8 mouse cellular contexts compared by ENCODE assay signal in genomic region chr3:79841475-79841874, GRCm38 (mm10). TPM values are rescaled to one million over a fixed set of nuclear protein-coding genes. Genes with fewer than 3 reads are reported as not detected.
DNase-seq lines count a peak whose midpoint lies in the region; ATAC-seq lines count a peak whose summit lies in the region.

No protein-coding gene starts in this region.

- H3K4me1 ChIP-seq in megakaryocyte, embryonic 14.5 days: peaks cover 12% of the 10 kb centered on the region
- H3K4me1 ChIP-seq in liver, embryonic 12.5 days: peaks cover 29% of the 10 kb centered on the region
- H3K4me1 ChIP-seq in stomach, embryonic 16.5 days (ENCODE audit: control insufficient read depth, insufficient read depth, low read length): no peaks in the 10 kb centered on the region

- H3K27ac ChIP-seq in liver, embryonic 12.5 days: no peak overlapping the region
- H3K27ac ChIP-seq in stomach, embryonic 16.5 days (ENCODE audit: low read length): no peak overlapping the region

- 0 out of 2 replicates have a peak, but pooled peaks have one; percentile 32 for ATAC-seq in cerebellum, adult (ENCODE audit: insufficient number of reproducible peaks, low FRiP score, low TSS enrichment)
- no peak for ATAC-seq in megakaryocyte, adult 5-6 weeks (ENCODE audit: poor library complexity, severe bottlenecking)
- no peak for ATAC-seq in liver, embryonic 12.5 days
- no peak for ATAC-seq in stomach, embryonic 16.5 days (ENCODE audit: insufficient read depth, low FRiP score)

- no peaks in the 10 kb centered on the region for H3K27me3 ChIP-seq in megakaryocyte, embryonic 14.5 days (replicated peaks)
- H3K27me3 ChIP-seq in liver, embryonic 12.5 days (replicated peaks): no peaks in the 10 kb centered on the region
- no peaks in the 10 kb centered on the region for H3K27me3 ChIP-seq in stomach, embryonic 16.5 days (ENCODE audit: control insufficient read depth, insufficient read depth, low read length)

- H3K4me3 ChIP-seq in megakaryocyte, embryonic 14.5 days (replicated peaks): peak overlapping the region; percentile 79
- peak overlapping the region; percentile 63 for H3K4me3 ChIP-seq in liver, embryonic 12.5 days
- H3K4me3 ChIP-seq in stomach, embryonic 16.5 days (replicated peaks; ENCODE audit: low read length): peak overlapping the region; percentile 56

- no peak for DNase-seq in cerebellum, adult 9-11 months
- DNase-seq in layer of hippocampus, adult 8-10 months (ENCODE audit: low spot score in 2 of 2): no peak
- no peak for DNase-seq in spleen, postnatal 4 days (ENCODE audit: low spot score in 2 of 2)

- peak overlapping the region; percentile 78 for H3K4me2 ChIP-seq in liver, embryonic 12.5 days
- peak overlapping the region; percentile 72 for H3K4me2 ChIP-seq in stomach, embryonic 16.5 days (ENCODE audit: low read depth, low read length)

- H3K36me3 ChIP-seq in megakaryocyte, embryonic 14.5 days (replicated peaks; ENCODE audit: low read length): no peaks in the 10 kb centered on the region
- H3K36me3 ChIP-seq in liver, embryonic 12.5 days: no peaks in the 10 kb centered on the region
- no peaks in the 10 kb centered on the region for H3K36me3 ChIP-seq in stomach, embryonic 16.5 days (ENCODE audit: control insufficient read depth, insufficient read depth, low read length)

- H3K9ac ChIP-seq in liver, embryonic 12.5 days: peak overlapping the region; percentile 67; the same call in 1 of the 2 replicates
- no peak overlapping the region for H3K9ac ChIP-seq in stomach, embryonic 16.5 days (ENCODE audit: low read length)

- 62% methylated on average over 6 of the region's 6 CpGs for WGBS in liver, embryonic 12.5 days (ENCODE audit: insufficient replicate concordance)
- 66% methylated on average over 6 of the region's 6 CpGs for WGBS in stomach, embryonic 16.5 days

- H3K9me3 ChIP-seq in megakaryocyte, embryonic 14.5 days: no peaks in the 10 kb centered on the region
- no peaks in the 10 kb centered on the region for H3K9me3 ChIP-seq in liver, embryonic 12.5 days (replicated peaks)
- H3K9me3 ChIP-seq in stomach, embryonic 16.5 days (replicated peaks; ENCODE audit: control insufficient read depth, low read length): no peaks in the 10 kb centered on the region

RNA-seq across cellular contexts. Expression of gene Tmem144, which starts 11.1 kb away (rescaled TPM):
- polyA plus RNA-seq in megakaryocyte, embryonic 14.5 days (2012; ENCODE audit: insufficient read depth, low replicate concordance): not detected in 2 replicates
- 1.9 and 2.7 TPM in 2 replicates for total RNA-seq in megakaryocyte, adult 5-6 weeks (2015)
- 1.2 and 1.5 TPM in 2 replicates for total RNA-seq in megakaryocyte, adult 5-6 weeks (2017)
- 2.2 and 2.5 TPM in 2 replicates for polyA plus RNA-seq in liver, embryonic 12.5 days (2016; fragmentation: Nextera tagmentation; extraction: Ambion mirVana)
- 3.8 and 4.4 TPM in 2 replicates for polyA plus RNA-seq in stomach, embryonic 16.5 days (2015; fragmentation: Nextera tagmentation; extraction: Ambion mirVana)
- total RNA-seq in layer of hippocampus, adult 8-10 months (2022): 10 to 100 TPM; 17.0 to 25.2 (median 21.8) TPM

RNA-seq across cellular contexts. Expression of gene Fam198b, which starts 42.9 kb away (rescaled TPM):
- polyA plus RNA-seq in megakaryocyte, embryonic 14.5 days (2012; ENCODE audit: insufficient read depth, low replicate concordance): 0.08 TPM in 1 of 2 replicates, not detected in the other
- 0.40 and 0.55 TPM in 2 replicates for total RNA-seq in megakaryocyte, adult 5-6 weeks (2015)
- total RNA-seq in megakaryocyte, adult 5-6 weeks (2017): 0.73 and 1.0 TPM in 2 replicates
- 3.9 and 4.2 TPM in 2 replicates for polyA plus RNA-seq in liver, embryonic 12.5 days (2016; fragmentation: Nextera tagmentation; extraction: Ambion mirVana)
- polyA plus RNA-seq in stomach, embryonic 16.5 days (2015; fragmentation: Nextera tagmentation; extraction: Ambion mirVana): 18.9 and 19.5 TPM in 2 replicates
- 1 to 10 TPM; 4.7 to 7.8 (median 5.2) TPM for total RNA-seq in layer of hippocampus, adult 8-10 months (2022)
